In genomic region chr3:51552841-51553496, GRCm38 (mm10) we compare ENCODE assay signal across 8 mouse cellular contexts. TPM values are rescaled to one million over a fixed set of nuclear protein-coding genes. Genes with fewer than 3 reads are reported as not detected.
DNase-seq lines count a peak whose midpoint lies in the region; ATAC-seq lines count a peak whose summit lies in the region.

No protein-coding gene starts in this region.

- H3K27ac ChIP-seq in kidney, embryonic 14.5 days (ENCODE audit: low read depth, low read length), result no peak overlapping the region
- H3K27ac ChIP-seq in heart, embryonic 15.5 days, result peak overlapping the region; percentile 77

- peaks cover 10% of the 10 kb centered on the region for H3K36me3 ChIP-seq in kidney, embryonic 14.5 days (ENCODE audit: control insufficient read depth, insufficient read depth, low read length)
- peaks cover 15% of the 10 kb centered on the region for H3K36me3 ChIP-seq in heart, embryonic 15.5 days

- DNase-seq in kidney, adult 18-20 months, result peak; percentile 12
- DNase-seq in lung, postnatal 36 days, result peak; percentile 50
- DNase-seq in thymus, postnatal 14 days, result peak; percentile 76
- no peak for DNase-seq in layer of hippocampus, postnatal 36 days
- DNase-seq in ovary, adult 18-20 months (ENCODE audit: low spot score), result no peak

- H3K4me3 ChIP-seq in kidney, embryonic 14.5 days (ENCODE audit: low read length), result no peak overlapping the region
- peak overlapping the region; percentile 32 for H3K4me3 ChIP-seq in heart, embryonic 15.5 days

- WGBS in kidney, embryonic 14.5 days, result 56% methylated on average over 10 of the region's 10 CpGs
- WGBS in heart, embryonic 15.5 days, result 30% methylated on average over 10 of the region's 10 CpGs

- no peak overlapping the region for H3K4me2 ChIP-seq in kidney, embryonic 14.5 days (replicated peaks; ENCODE audit: low read depth, low read length)
- peak overlapping the region; percentile 66 for H3K4me2 ChIP-seq in heart, embryonic 15.5 days

- peaks cover 9% of the 10 kb centered on the region for H3K4me1 ChIP-seq in kidney, embryonic 14.5 days (ENCODE audit: control insufficient read depth, insufficient read depth, low read length)
- peaks cover 44% of the 10 kb centered on the region for H3K4me1 ChIP-seq in heart, embryonic 15.5 days (replicated peaks)

- no peak overlapping the region for H3K9ac ChIP-seq in kidney, embryonic 14.5 days (ENCODE audit: low read depth, low read length)
- H3K9ac ChIP-seq in heart, embryonic 15.5 days, result peak overlapping the region; percentile 21; the same call in 1 of the 2 replicates

- no peaks in the 10 kb centered on the region for H3K27me3 ChIP-seq in kidney, embryonic 14.5 days (ENCODE audit: control insufficient read depth, insufficient read depth, low read length)
- H3K27me3 ChIP-seq in heart, embryonic 15.5 days, result no peaks in the 10 kb centered on the region

- no peaks in the 10 kb centered on the region for H3K9me3 ChIP-seq in kidney, embryonic 14.5 days (ENCODE audit: control insufficient read depth, low read length)
- H3K9me3 ChIP-seq in heart, embryonic 15.5 days (replicated peaks), result no peaks in the 10 kb centered on the region

- no peak for ATAC-seq in kidney, embryonic 14.5 days (ENCODE audit: low FRiP score, low TSS enrichment)
- ATAC-seq in activated CD4-positive, CD25-positive, alpha-beta regulatory T cell, adult 4 months, result peak; percentile 70
- no peak for ATAC-seq in heart, embryonic 15.5 days (replicated peaks; ENCODE audit: insufficient number of reproducible peaks, insufficient read depth, low FRiP score, low read depth)

RNA-seq across cellular contexts. Expression of gene Setd7, which starts 7.7 kb away (rescaled TPM):
- 4.3 and 4.7 TPM in 2 replicates for polyA plus RNA-seq in kidney, embryonic 14.5 days (2014; fragmentation: Nextera tagmentation; extraction: Ambion mirVana)
- 10 to 100 TPM in 1 of 2 experiments, 1 to 10 TPM in 1; 6.3 to 10.5 TPM for polyA plus RNA-seq in activated CD4-positive, CD25-positive, alpha-beta regulatory T cell, adult 4 months (2017; shearing (Covaris generic))
- 3.7 and 5.1 TPM in 2 replicates for polyA plus RNA-seq in heart, embryonic 15.5 days (2015; fragmentation: Nextera tagmentation; extraction: Ambion mirVana)
- total RNA-seq in layer of hippocampus, postnatal 36 days (2021), result 100 to 1,000 TPM; 159 to 165 TPM

Comparison
In these comparisons a context has a peak if more than half of its experiments do, and no peak if none do; other contexts are left out.
1. DNase-seq: peak in kidney, adult 18-20 months (single experiment), lung, postnatal 36 days (single experiment) and thymus, postnatal 14 days (single experiment); none in layer of hippocampus, postnatal 36 days (0 of 2) and ovary, adult 18-20 months (single experiment).